Mouse (Mus musculus) C2C12 (cell line): ENCODE measurements around the gene Tcp10c.
"Not testable (repeated sequence)": the region's sequence is repeated elsewhere in the genome, so short reads cannot be mapped to it uniquely, and the experiment has no call there.

Experiments
- CEBPB ChIP-seq: IDR thresholded peaks from one replicate; pipeline ENCODE4 v1.6.1; 2011; ENCODE audit warnings: low read depth, mild to moderate bottlenecking, control low read depth, moderate library complexity
- CTCF ChIP-seq: IDR thresholded peaks from one replicate; pipeline ENCODE4 v1.5.1; 2011; ENCODE audit not compliant: control insufficient read depth, insufficient read depth, insufficient read length
- FOSL1 ChIP-seq: IDR thresholded peaks from one replicate; pipeline ENCODE4 v1.8.0; 2011; ENCODE audit warnings: mild to moderate bottlenecking, low read length; ENCODE audit not compliant: poor library complexity, insufficient read depth, severe bottlenecking
- MAX ChIP-seq: IDR thresholded peaks from one replicate; pipeline ENCODE4 v1.6.1; 2011; ENCODE audit warnings: mild to moderate bottlenecking, control low read depth
- MYOD1 ChIP-seq: IDR thresholded peaks from one replicate; pipeline ENCODE4 v1.6.1; 2011; ENCODE audit warnings: low read depth; ENCODE audit not compliant: control insufficient read depth, insufficient read length
- MYOG ChIP-seq: IDR thresholded peaks from one replicate; pipeline ENCODE4 v1.6.1; 2011; ENCODE audit not compliant: control insufficient read depth, insufficient read length; ENCODE audit errors: extremely low read depth
- USF1 ChIP-seq: IDR thresholded peaks from one replicate; pipeline ENCODE4 v1.6.1; 2011; ENCODE audit warnings: low read depth, mild to moderate bottlenecking, control low read depth, moderate library complexity

GRCm38 (mm10) chr17:13332496-13332895 lies 21.9 kb upstream of the Tcp10c start:
- not testable (repeated sequence) for TF ChIP-seq CTCF, MAX, MYOD1, CEBPB, MYOG, USF1, FOSL1
